Mouse (Mus musculus) spleen, adult 12 weeks (tissue): Measurements from ENCODE around the gene Eed.
A peak's percentile ranks its signal among the peaks of the same experiment; 100 is the strongest.
"Not testable (repeated sequence)": the region's sequence is repeated elsewhere in the genome, so short reads cannot be mapped to it uniquely, and the experiment has no call there.

Experiments used
- DNase-seq: peaks from one replicate; pipeline ENCODE4 v3.0.0; 2022; ENCODE audit warnings: low spot score

Eed gene

GRCm38 (mm10) chr7:89980485-89981422, at the start of gene Eed:
TSS of gene Eed (minus strand) at chr7:89980983.
- DNase-seq = peak; percentile 92

- DNase-seq = no peak
Observed at GRCm38 (mm10) chr7:90029548-90030485, 49.0 kb upstream of the Eed start.

GRCm38 (mm10) chr7:90028888-90029547, 48.2 kb upstream of the Eed start:
- no peak for DNase-seq

- DNase-seq = no peak
Observed at GRCm38 (mm10) chr7:90024975-90025374, 44.2 kb upstream of the Eed start.

- DNase-seq = no peak
Observed at GRCm38 (mm10) chr7:90022974-90023707, 42.4 kb upstream of the Eed start.

- no peak for DNase-seq
Observed at GRCm38 (mm10) chr7:90020331-90020730, 39.5 kb upstream of the Eed start.

GRCm38 (mm10) chr7:90019570-90019969, 38.8 kb upstream of the Eed start:
- no peak for DNase-seq

- no peak for DNase-seq
Observed at GRCm38 (mm10) chr7:90016930-90017588, 36.3 kb upstream of the Eed start.

GRCm38 (mm10) chr7:90016459-90016858, 35.7 kb upstream of the Eed start:
- no peak for DNase-seq

GRCm38 (mm10) chr7:90006667-90007653, 26.2 kb upstream of the Eed start:
- no peak for DNase-seq

- no peak for DNase-seq
Observed at GRCm38 (mm10) chr7:90004781-90005180, 24.0 kb upstream of the Eed start.

GRCm38 (mm10) chr7:90002375-90002774, 21.6 kb upstream of the Eed start:
- DNase-seq = no peak

GRCm38 (mm10) chr7:89999491-89999890, 18.7 kb upstream of the Eed start:
- no peak for DNase-seq

GRCm38 (mm10) chr7:89998624-89999006, 17.8 kb upstream of the Eed start:
- DNase-seq = no peak

- DNase-seq = peak; percentile 56
Observed at GRCm38 (mm10) chr7:89998006-89998623, 17.3 kb upstream of the Eed start.

- not testable (repeated sequence) for DNase-seq
Observed at GRCm38 (mm10) chr7:89997526-89997925, 16.7 kb upstream of the Eed start.

GRCm38 (mm10) chr7:89993091-89993490, 12.3 kb upstream of the Eed start:
- DNase-seq = no peak

- no peak for DNase-seq
Observed at GRCm38 (mm10) chr7:89984421-89984820, 3.6 kb upstream of the Eed start.

- no peak for DNase-seq
Observed at GRCm38 (mm10) chr7:89983441-89983840, 2.7 kb upstream of the Eed start.
